Mouse (Mus musculus): ENCODE results near the gene Tas1r3. TPM values are rescaled to one million over a fixed set of nuclear protein-coding genes. Genes with fewer than 3 reads are reported as not detected.

The Tas1r3 gene
- total and polyA plus RNA-seq, 3 experiments = 0.62 to 54.9 (median 1.1) TPM

DNA sequence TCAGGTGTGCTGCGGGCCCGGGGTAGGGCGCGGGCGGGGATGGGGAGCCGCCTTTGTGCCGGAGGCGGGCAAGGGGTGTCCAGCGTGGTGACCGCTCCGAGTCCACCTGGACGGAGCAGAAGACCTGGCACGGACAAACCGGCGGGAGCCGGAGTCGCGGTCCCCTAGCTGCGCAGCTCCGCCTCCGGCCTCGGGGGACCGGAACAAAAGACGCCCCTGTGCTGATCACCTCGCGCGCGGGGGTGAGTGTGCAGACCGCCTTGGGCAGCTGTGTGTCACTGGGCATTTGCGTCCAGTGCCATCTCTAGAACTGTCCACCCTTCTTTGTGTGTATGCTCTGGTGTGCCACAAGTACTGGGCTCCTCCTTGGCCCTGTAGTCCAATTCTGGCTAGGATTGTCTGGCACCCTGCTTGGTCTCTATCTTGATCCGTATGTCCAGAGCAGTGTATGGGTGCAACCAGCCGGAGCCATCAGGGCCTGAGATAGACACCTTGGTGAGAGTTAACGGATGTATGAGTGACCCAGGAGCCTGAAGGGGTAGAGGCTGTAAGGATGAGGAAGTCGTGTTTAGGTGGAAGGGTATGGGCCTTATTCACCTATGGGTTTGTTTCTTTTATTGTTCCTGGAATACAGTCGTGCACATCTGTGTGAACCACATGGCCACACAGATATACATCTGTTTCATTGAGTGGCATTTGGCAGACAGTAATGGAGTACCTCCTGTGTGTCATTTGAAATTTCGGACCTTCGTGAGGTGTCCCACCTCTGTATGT, 29.5 kb upstream of the Tas1r3 start (continued):
- no peak for TF ChIP-seq UBTF (IDR thresholded peaks at IDR 0.05; ENCODE audit: borderline replicate concordance, insufficient read depth, low read depth, low read length)

DNA sequence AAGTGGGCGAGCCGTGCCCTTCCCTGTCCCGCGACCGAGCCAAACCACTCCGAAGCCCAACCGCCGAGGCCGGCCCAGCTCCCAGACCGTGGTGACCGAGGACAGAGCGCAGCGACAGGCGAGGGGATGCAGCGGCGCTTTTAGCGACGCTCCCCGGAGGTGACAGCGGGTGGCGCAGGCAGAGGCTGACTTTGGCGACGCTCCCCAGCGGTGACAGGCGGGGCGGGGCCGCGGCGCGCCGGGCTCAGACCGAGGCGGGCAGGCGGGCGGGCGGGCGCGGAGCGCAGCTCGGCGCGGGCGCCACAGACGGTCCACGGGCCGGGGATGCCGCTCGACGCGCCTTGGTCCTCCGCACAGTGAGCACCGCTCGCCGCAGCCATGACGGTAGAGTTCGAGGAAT, 28.9 kb upstream of the Tas1r3 start:
- Histone ChIP-seq H3K9ac (ENCODE audit: control insufficient read depth, low read depth, low read length, poor library complexity, severe bottlenecking) (peak overlapping the region; percentile 94), H3K9me3 (replicated peaks; ENCODE audit: insufficient read depth, low read length) (no peaks in the 10 kb centered on the region), H3K27me3 (ENCODE audit: control insufficient read depth in 1 of 2, insufficient read depth in 2 of 2, low read length in 2 of 2) (no peaks in the 10 kb centered on the region), H3K36me3 (ENCODE audit: control insufficient read depth in 1 of 2, insufficient read depth in 2 of 2, low read length in 2 of 2) (peaks cover 0 to 4% of the 10 kb centered on the region in 2 experiments; a peak in 3 of 4 replicates), H3K27ac (ENCODE audit: control insufficient read depth, low read depth, low read length) (peak overlapping the region; percentile 88), H3K79me2 (ENCODE audit: control insufficient read depth, insufficient read depth, low read length, poor library complexity) (peaks cover 50% of the 10 kb centered on the region), H3K4me1 (ENCODE audit: control insufficient read depth in 1 of 2, insufficient read depth in 2 of 2, low read length in 2 of 2) (peaks cover 5 to 17% of the 10 kb centered on the region in 2 experiments; a peak in 3 of 4 replicates), H3K4me3 (ENCODE audit: control insufficient read depth in 1 of 2, insufficient read depth in 1 of 2, low read depth in 2 of 2, low read length in 2 of 2) (peak overlapping the region; percentile 79 to 88)
- TF ChIP-seq GABPA (IDR thresholded peaks at IDR 0.05; ENCODE audit: low read depth, low read length) (no peak), SIN3A (IDR thresholded peaks at IDR 0.05; ENCODE audit: low read length) (peak; percentile 9; the same call in 1 of the 2 replicates), RAD21 (IDR thresholded peaks at IDR 0.05; ENCODE audit: low read depth, low read length) (no peak), ELF1 (IDR thresholded peaks at IDR 0.05; ENCODE audit: low read depth, low read length) (no peak), POLR2A (IDR thresholded peaks at IDR 0.05; ENCODE audit: control insufficient read depth in 1 of 2, insufficient read depth in 1 of 2, low read depth in 1 of 2, low read length in 2 of 2, poor library complexity in 1 of 2) (peak in 1 of 2 experiments; percentile 73; a peak in 2 of 4 replicates), NELFE (IDR thresholded peaks at IDR 0.05; ENCODE audit: low read depth, low read length) (peak; percentile 45; the same call in 1 of the 2 replicates), TCF12 (IDR thresholded peaks at IDR 0.05; ENCODE audit: low read depth, low read length) (0 out of 2 replicates have a peak, but pooled peaks have one; percentile 8), MAX (IDR thresholded peaks at IDR 0.05; ENCODE audit: low read length) (no peak), NRF1 (IDR thresholded peaks at IDR 0.05; ENCODE audit: insufficient read depth, low read depth, low read length, poor library complexity, severe bottlenecking) (no peak), ZMIZ1 (IDR thresholded peaks at IDR 0.05; ENCODE audit: low read depth, low read length) (0 out of 2 replicates have a peak, but pooled peaks have one; percentile 41), MAZ (IDR thresholded peaks at IDR 0.05; ENCODE audit: low read depth, low read length) (peak; percentile 38; the same call in 1 of the 2 replicates), MEF2A (IDR thresholded peaks at IDR 0.05; ENCODE audit: extremely low read depth, insufficient replicate concordance, low read depth, low read length, poor library complexity, severe bottlenecking) (no peak), MYB (IDR thresholded peaks at IDR 0.05; ENCODE audit: low read depth, low read length) (no peak), CTCF (IDR thresholded peaks at IDR 0.05 in 2 of 3, conservative IDR thresholded peaks at IDR 0.05 in 1 of 3; ENCODE audit: control insufficient read depth in 1 of 3, insufficient read depth in 1 of 3, low read depth in 2 of 3, low read length in 3 of 3, poor library complexity in 1 of 3, severe bottlenecking in 1 of 3) (0 out of 6 replicates have a peak, but pooled peaks of 1 of the 3 experiments have one; percentile 12), UBTF (IDR thresholded peaks at IDR 0.05; ENCODE audit: borderline replicate concordance, insufficient read depth, low read depth, low read length) (peak; percentile 51; the same call in 1 of the 2 replicates)
- peak; percentile 91 for DNase-seq (ENCODE audit: low read depth, low spot score)

Measured in MEL (cell line).